Mouse (Mus musculus) neural tube, embryonic 11.5 days (tissue): ENCODE measurements at regions not wholly inside any gene's neighbourhood (a gene's known extent, or its start where the extent isn't known, plus 50 kb on each side); places are given as distances from the start of the nearest gene placed in this dataset.

Experiments
- ATAC-seq: fragments of 200-750 bp; cut with Nextera tagmentation; 2 replicates; pipeline ENCODE4 v1.8.0; 2017; ENCODE audit warnings: moderate number of reproducible peaks, mild to moderate bottlenecking, moderate TSS enrichment, moderate library complexity; ENCODE audit not compliant: insufficient read depth, low FRiP score, low TSS enrichment
- DNase-seq: peaks from one replicate; pipeline ENCODE4 v3.0.0-alpha.2; 2015; ENCODE audit warnings: low spot score
- H3K27ac ChIP-seq: fragments of 300-500 bp; sonication (generic); 2 replicates; pipeline ENCODE4 v1.5.1; 2014; ENCODE audit warnings: low read depth, mild to moderate bottlenecking, low read length
- H3K27me3 ChIP-seq: fragments of 300-500 bp; sonication (generic); 2 replicates; pipeline ENCODE4 v1.6.1; 2014; ENCODE audit warnings: mild to moderate bottlenecking, low read length, mixed read lengths; ENCODE audit not compliant: control insufficient read depth, insufficient read depth
- H3K36me3 ChIP-seq: fragments of 300-500 bp; sonication (generic); 2 replicates; pipeline ENCODE4 v1.6.1; 2014; ENCODE audit warnings: mild to moderate bottlenecking, low read length, moderate library complexity, mixed read lengths; ENCODE audit not compliant: control insufficient read depth, insufficient read depth
- H3K4me1 ChIP-seq: fragments of 300-500 bp; sonication (generic); 2 replicates; pipeline ENCODE4 v1.6.1; 2014; ENCODE audit warnings: low read length, mixed read lengths; ENCODE audit not compliant: control insufficient read depth, insufficient read depth
- H3K4me2 ChIP-seq: fragments of 300-500 bp; sonication (generic); 2 replicates; pipeline ENCODE4 v1.6.1; 2014; ENCODE audit warnings: low read depth, mild to moderate bottlenecking, moderate library complexity
- H3K4me3 ChIP-seq: fragments of 300-500 bp; sonication (generic); 2 replicates; pipeline ENCODE4 v1.5.1; 2014; ENCODE audit warnings: low read depth, low read length
- H3K9ac ChIP-seq: fragments of 300-500 bp; sonication (generic); 2 replicates; pipeline ENCODE4 v1.6.1; 2014; ENCODE audit warnings: mild to moderate bottlenecking, low read length
- H3K9me3 ChIP-seq: fragments of 300-500 bp; sonication (generic); 2 replicates; pipeline ENCODE4 v1.6.1; 2016; ENCODE audit warnings: low read length; ENCODE audit not compliant: control insufficient read depth
- WGBS: fragments of 180-500 bp; shearing (Covaris S2); extraction: QIAGEN DNeasy Blood & Tissue Kit; methylation state at CpG from one replicate; pipeline ENCODE4 v1.1.7; 2014; 5-methylcytosine and 5-hydroxymethylcytosine counted together

GRCm38 (mm10) chr1:179906115-179906514 is 54.2 kb upstream of the Cdc42bpa start:
- no peaks in the 10 kb centered on the region for H3K27me3 ChIP-seq
- ATAC-seq (no peak), DNase-seq (no peak)
- no peaks in the 10 kb centered on the region for H3K9me3 ChIP-seq
- no peaks in the 10 kb centered on the region for H3K4me1 ChIP-seq
- H3K4me2 ChIP-seq = no peak overlapping the region
- no peak overlapping the region for H3K4me3 ChIP-seq
- 92% methylated on average over 5 of the region's 5 CpGs for WGBS
- H3K9ac ChIP-seq = no peak overlapping the region
- no peaks in the 10 kb centered on the region for H3K36me3 ChIP-seq
- H3K27ac ChIP-seq = no peak overlapping the region

- H3K36me3 ChIP-seq = no peaks in the 10 kb centered on the region
- ATAC-seq (no peak), DNase-seq (no peak)
- H3K4me2 ChIP-seq = no peak overlapping the region
- no peak overlapping the region for H3K4me3 ChIP-seq
- no peak overlapping the region for H3K27ac ChIP-seq
- H3K27me3 ChIP-seq = no peaks in the 10 kb centered on the region
- WGBS = 93% methylated on average over 6 of the region's 6 CpGs
- no peaks in the 10 kb centered on the region for H3K4me1 ChIP-seq
- no peaks in the 10 kb centered on the region for H3K9me3 ChIP-seq
- H3K9ac ChIP-seq = no peak overlapping the region
Observed at GRCm38 (mm10) chr1:179892711-179893110, 67.6 kb upstream of the Cdc42bpa start.

- Histone ChIP-seq H3K27ac (no peak overlapping the region), H3K9me3 (no peaks in the 10 kb centered on the region), H3K9ac (no peak overlapping the region), H3K4me1 (no peaks in the 10 kb centered on the region), H3K4me3 (no peak overlapping the region), H3K36me3 (no peaks in the 10 kb centered on the region), H3K4me2 (no peak overlapping the region), H3K27me3 (no peaks in the 10 kb centered on the region)
- no peak for DNase-seq
- 82% methylated on average over 9 of the region's 9 CpGs for WGBS
- ATAC-seq = no peak
Observed at GRCm38 (mm10) chr1:179887921-179888320, 72.4 kb upstream of the Cdc42bpa start.

GRCm38 (mm10) chr1:179881222-179881621 is 77.7 kb upstream of the Ahctf1 start:
- Histone ChIP-seq H3K27me3 (no peaks in the 10 kb centered on the region), H3K9me3 (no peaks in the 10 kb centered on the region), H3K36me3 (no peaks in the 10 kb centered on the region), H3K4me2 (no peak overlapping the region), H3K27ac (no peak overlapping the region), H3K4me1 (no peaks in the 10 kb centered on the region), H3K4me3 (no peak overlapping the region), H3K9ac (no peak overlapping the region)
- ATAC-seq (no peak), DNase-seq (no peak)
- 84% methylated on average over 5 of the region's 5 CpGs for WGBS

GRCm38 (mm10) chr1:179877893-179878292 is 74.4 kb upstream of the Ahctf1 start:
- no peak for DNase-seq
- ATAC-seq = no peak
- H3K4me1 ChIP-seq = no peaks in the 10 kb centered on the region
- no peak overlapping the region for H3K4me2 ChIP-seq
- WGBS = 90% methylated on average over 6 of the region's 6 CpGs
- no peak overlapping the region for H3K27ac ChIP-seq
- H3K4me3 ChIP-seq = no peak overlapping the region
- no peak overlapping the region for H3K9ac ChIP-seq
- H3K36me3 ChIP-seq = no peaks in the 10 kb centered on the region
- no peaks in the 10 kb centered on the region for H3K27me3 ChIP-seq
- H3K9me3 ChIP-seq = no peaks in the 10 kb centered on the region

- H3K36me3 ChIP-seq = no peaks in the 10 kb centered on the region
- H3K27me3 ChIP-seq = no peaks in the 10 kb centered on the region
- no peaks in the 10 kb centered on the region for H3K9me3 ChIP-seq
- no peaks in the 10 kb centered on the region for H3K4me1 ChIP-seq
- H3K27ac ChIP-seq = no peak overlapping the region
- ATAC-seq (no peak), DNase-seq (no peak)
- no peak overlapping the region for H3K4me2 ChIP-seq
- no peak overlapping the region for H3K9ac ChIP-seq
- H3K4me3 ChIP-seq = no peak overlapping the region
- 77% methylated on average over 12 of the region's 12 CpGs for WGBS
Observed at GRCm38 (mm10) chr1:179873772-179874555, 70.5 kb upstream of the Ahctf1 start.

GRCm38 (mm10) chr1:179871961-179872360 is 68.5 kb upstream of the Ahctf1 start:
- Histone ChIP-seq H3K36me3 (no peaks in the 10 kb centered on the region), H3K4me1 (no peaks in the 10 kb centered on the region), H3K9ac (no peak overlapping the region), H3K4me2 (no peak overlapping the region), H3K4me3 (no peak overlapping the region), H3K27ac (no peak overlapping the region), H3K9me3 (no peaks in the 10 kb centered on the region), H3K27me3 (no peaks in the 10 kb centered on the region)
- 94% methylated on average over 3 of the region's 3 CpGs for WGBS
- no peak for ATAC-seq
- DNase-seq = no peak

- ATAC-seq = no peak
- no peaks in the 10 kb centered on the region for H3K4me1 ChIP-seq
- DNase-seq = no peak
- H3K9ac ChIP-seq = no peak overlapping the region
- no peaks in the 10 kb centered on the region for H3K9me3 ChIP-seq
- no peaks in the 10 kb centered on the region for H3K27me3 ChIP-seq
- no peak overlapping the region for H3K27ac ChIP-seq
- no peaks in the 10 kb centered on the region for H3K36me3 ChIP-seq
- 89% methylated on average over 9 of the region's 9 CpGs for WGBS
- no peak overlapping the region for H3K4me3 ChIP-seq
- no peak overlapping the region for H3K4me2 ChIP-seq
Observed at GRCm38 (mm10) chr1:179868656-179869055, 65.2 kb upstream of the Ahctf1 start.

- Histone ChIP-seq H3K4me1 (no peaks in the 10 kb centered on the region), H3K9ac (no peak overlapping the region), H3K36me3 (no peaks in the 10 kb centered on the region), H3K9me3 (no peaks in the 10 kb centered on the region), H3K27me3 (no peaks in the 10 kb centered on the region), H3K4me3 (no peak overlapping the region), H3K27ac (no peak overlapping the region), H3K4me2 (no peak overlapping the region)
- no peak for ATAC-seq
- DNase-seq = no peak
- WGBS = 92% methylated on average over 4 of the region's 4 CpGs
Observed at GRCm38 (mm10) chr1:179867493-179867892, 64.0 kb upstream of the Ahctf1 start.
